Mouse (Mus musculus): ENCODE data around the gene Rnase4. TPM values are rescaled to one million over a fixed set of nuclear protein-coding genes. Genes with fewer than 3 reads are reported as not detected.

Gene Rnase4
- polyA plus RNA-seq, 1 experiment = 1.6 TPM

GRCm38 (mm10) chr14:51088166-51088969 is 2.5 kb upstream of the Rnase4 start:
- Histone ChIP-seq H3K9me3 (no peaks in the 10 kb centered on the region), H3K27me3 (replicated peaks) (peaks cover 15% of the 10 kb centered on the region), H3K36me3 (replicated peaks; ENCODE audit: low read length) (no peaks in the 10 kb centered on the region), H3K4me3 (replicated peaks) (peak overlapping the region; percentile 96), H3K4me1 (peaks cover 47% of the 10 kb centered on the region)
- TF ChIP-seq GATA1 (IDR thresholded peaks at IDR 0.05; ENCODE audit: borderline replicate concordance, low read length) (no peak), FLI1 (IDR thresholded peaks at IDR 0.05; ENCODE audit: low read length) (no peak)

GRCm38 (mm10) chr14:51088970-51089673 is 1.8 kb upstream of the Rnase4 start:
- no peak for TF ChIP-seq FLI1 (IDR thresholded peaks at IDR 0.05; ENCODE audit: low read length)
- peak; percentile 49; the same call in 1 of the 3 replicates for TF ChIP-seq GATA1 (IDR thresholded peaks at IDR 0.05; ENCODE audit: borderline replicate concordance, low read length)
- no peaks in the 10 kb centered on the region for H3K36me3 ChIP-seq (replicated peaks; ENCODE audit: low read length)
- H3K4me3 ChIP-seq (replicated peaks) = peak overlapping the region; percentile 96
- H3K9me3 ChIP-seq = no peaks in the 10 kb centered on the region
- H3K27me3 ChIP-seq (replicated peaks) = peaks cover 7% of the 10 kb centered on the region
- H3K4me1 ChIP-seq = peaks cover 47% of the 10 kb centered on the region

GRCm38 (mm10) chr14:51089674-51090076 is 1.2 kb upstream of the Rnase4 start:
- TF ChIP-seq FLI1 (IDR thresholded peaks at IDR 0.05; ENCODE audit: low read length) = no peak
- no peak for TF ChIP-seq GATA1 (IDR thresholded peaks at IDR 0.05; ENCODE audit: borderline replicate concordance, low read length)
- H3K27me3 ChIP-seq (replicated peaks) = peaks cover 4% of the 10 kb centered on the region

GRCm38 (mm10) chr14:51090077-51090781 is 648 bp upstream of the Rnase4 start:
- H3K4me1 ChIP-seq = peaks cover 42% of the 10 kb centered on the region

More at GRCm38 (mm10) chr14:51089674-51090076, 1.2 kb upstream of the Rnase4 start:
- Histone ChIP-seq H3K9me3 (no peaks in the 10 kb centered on the region), H3K4me3 (replicated peaks) (peak overlapping the region; percentile 96), H3K36me3 (replicated peaks; ENCODE audit: low read length) (no peaks in the 10 kb centered on the region), H3K4me1 (peaks cover 42% of the 10 kb centered on the region)

GRCm38 (mm10) chr14:51092073-51092620 is 1.3 kb downstream of the Rnase4 start:
- Histone ChIP-seq H3K4me3 (replicated peaks) (no peak overlapping the region), H3K4me1 (peaks cover 48% of the 10 kb centered on the region), H3K27me3 (replicated peaks) (no peaks in the 10 kb centered on the region), H3K9me3 (no peaks in the 10 kb centered on the region), H3K36me3 (replicated peaks; ENCODE audit: low read length) (no peaks in the 10 kb centered on the region)
- TF ChIP-seq FLI1 (IDR thresholded peaks at IDR 0.05; ENCODE audit: low read length) = no peak
- TF ChIP-seq GATA1 (IDR thresholded peaks at IDR 0.05; ENCODE audit: borderline replicate concordance, low read length) = no peak

More at GRCm38 (mm10) chr14:51090077-51090781, 648 bp upstream of the Rnase4 start:
- H3K9me3 ChIP-seq = no peaks in the 10 kb centered on the region
- H3K36me3 ChIP-seq (replicated peaks; ENCODE audit: low read length) = no peaks in the 10 kb centered on the region
- peak overlapping the region; percentile 96 for H3K4me3 ChIP-seq (replicated peaks)
- TF ChIP-seq FLI1 (IDR thresholded peaks at IDR 0.05; ENCODE audit: low read length) (no peak), GATA1 (IDR thresholded peaks at IDR 0.05; ENCODE audit: borderline replicate concordance, low read length) (no peak)
- H3K27me3 ChIP-seq (replicated peaks) = no peaks in the 10 kb centered on the region

GRCm38 (mm10) chr14:51093496-51093895 is 2.6 kb downstream of the Rnase4 start:
- TF ChIP-seq FLI1 (IDR thresholded peaks at IDR 0.05; ENCODE audit: low read length) (no peak), GATA1 (IDR thresholded peaks at IDR 0.05; ENCODE audit: borderline replicate concordance, low read length) (no peak)
- Histone ChIP-seq H3K27me3 (replicated peaks) (no peaks in the 10 kb centered on the region), H3K9me3 (no peaks in the 10 kb centered on the region), H3K36me3 (replicated peaks; ENCODE audit: low read length) (no peaks in the 10 kb centered on the region), H3K4me1 (peaks cover 44% of the 10 kb centered on the region), H3K4me3 (replicated peaks) (no peak overlapping the region)

- H3K4me3 ChIP-seq (replicated peaks) = no peak overlapping the region
- TF ChIP-seq GATA1 (IDR thresholded peaks at IDR 0.05; ENCODE audit: borderline replicate concordance, low read length) = no peak
- TF ChIP-seq FLI1 (IDR thresholded peaks at IDR 0.05; ENCODE audit: low read length) = no peak
Observed at GRCm38 (mm10) chr14:51094096-51094875, 3.4 kb downstream of the Rnase4 start.

GRCm38 (mm10) chr14:51094921-51095320 is 4.0 kb downstream of the Rnase4 start:
- H3K4me3 ChIP-seq (replicated peaks) = no peak overlapping the region
- no peaks in the 10 kb centered on the region for H3K36me3 ChIP-seq (replicated peaks; ENCODE audit: low read length)
- TF ChIP-seq GATA1 (IDR thresholded peaks at IDR 0.05; ENCODE audit: borderline replicate concordance, low read length) (no peak), FLI1 (IDR thresholded peaks at IDR 0.05; ENCODE audit: low read length) (no peak)
- H3K27me3 ChIP-seq (replicated peaks) = no peaks in the 10 kb centered on the region
- H3K9me3 ChIP-seq = no peaks in the 10 kb centered on the region
- peaks cover 40% of the 10 kb centered on the region for H3K4me1 ChIP-seq

More at GRCm38 (mm10) chr14:51094096-51094875, 3.4 kb downstream of the Rnase4 start:
- Histone ChIP-seq H3K36me3 (replicated peaks; ENCODE audit: low read length) (no peaks in the 10 kb centered on the region), H3K27me3 (replicated peaks) (no peaks in the 10 kb centered on the region), H3K4me1 (peaks cover 40% of the 10 kb centered on the region), H3K9me3 (no peaks in the 10 kb centered on the region)

Measured in megakaryocyte, embryonic 14.5 days (primary cell).